Mouse (Mus musculus) intestine, postnatal 0 days (tissue): ENCODE data around the gene Golph3. TPM values are rescaled to one million over a fixed set of nuclear protein-coding genes. Genes with fewer than 3 reads are reported as not detected.

Source experiments
- ATAC-seq: fragments of 200-750 bp; cut with Nextera tagmentation; 2 replicates; pipeline ENCODE4 v1.8.0; 2017; ENCODE audit warnings: mild to moderate bottlenecking, moderate TSS enrichment, moderate library complexity
- H3K27ac ChIP-seq: fragments of 300-500 bp; sonication (generic); 2 replicates; pipeline ENCODE4 v1.5.1; 2014; ENCODE audit warnings: mild to moderate bottlenecking, low read depth, low read length, moderate library complexity
- H3K27me3 ChIP-seq: fragments of 300-500 bp; sonication (generic); replicated peaks from 2 replicates; pipeline ENCODE4 v1.6.1; 2014; ENCODE audit warnings: low read length, mixed read lengths; ENCODE audit not compliant: control insufficient read depth, insufficient read depth
- H3K36me3 ChIP-seq: fragments of 300-500 bp; sonication (generic); 2 replicates; pipeline ENCODE4 v1.6.1; 2014; ENCODE audit warnings: mild to moderate bottlenecking, moderate library complexity; ENCODE audit not compliant: control insufficient read depth, insufficient read depth
- H3K4me1 ChIP-seq: fragments of 300-500 bp; sonication (generic); replicated peaks from 2 replicates; pipeline ENCODE4 v1.6.1; 2014; ENCODE audit warnings: antibody characterized with exemption, low read length, mixed read lengths; ENCODE audit not compliant: control insufficient read depth, insufficient read depth
- H3K4me2 ChIP-seq: fragments of 300-500 bp; sonication (generic); replicated peaks from 2 replicates; pipeline ENCODE4 v1.6.1; 2014; ENCODE audit warnings: low read depth, mild to moderate bottlenecking, moderate library complexity
- H3K4me3 ChIP-seq: fragments of 300-500 bp; sonication (generic); 2 replicates; pipeline ENCODE4 v1.5.1; 2014; ENCODE audit warnings: low read depth, low read length
- H3K9ac ChIP-seq: fragments of 300-500 bp; sonication (generic); 2 replicates; pipeline ENCODE4 v1.6.1; 2014; ENCODE audit warnings: mild to moderate bottlenecking, low read depth, low read length
- H3K9me3 ChIP-seq: fragments of 300-500 bp; sonication (generic); 2 replicates; pipeline ENCODE4 v1.6.1; 2016; ENCODE audit warnings: mixed run types; ENCODE audit not compliant: control insufficient read depth
- CTCF ChIP-seq: sonication (generic); IDR thresholded peaks from 2 replicates; pipeline ENCODE4 v1.5.1; 2016; ENCODE audit warnings: low read depth, mild to moderate bottlenecking, control low read depth, antibody characterized with exemption, moderate library complexity
- WGBS: fragments of 180-500 bp; shearing (Covaris S2); extraction: QIAGEN DNeasy Blood & Tissue Kit; methylation state at CpG from one replicate; pipeline ENCODE4 v1.1.7; 2014; 5-methylcytosine and 5-hydroxymethylcytosine counted together
- polyA plus RNA-seq: library from polyadenylated mRNA; unstranded; fragments of >200 nt; fragmentation: Nextera tagmentation; extraction: Ambion mirVana; gene quantifications from 2 replicates; pipeline ENCODE4 v1.2.1, GENCODE M21; 2015

Gene Golph3
- polyA plus RNA-seq, 1 experiment from 2014 or later = 70.0 TPM

- no peak for TF ChIP-seq CTCF
- H3K4me2 ChIP-seq = no peak overlapping the region
- WGBS = 5% methylated on average over 1 of the region's 1 CpGs
- H3K27me3 ChIP-seq = no peaks in the 10 kb centered on the region
- H3K4me3 ChIP-seq = no peak overlapping the region
- no peaks in the 10 kb centered on the region for H3K36me3 ChIP-seq
- H3K9ac ChIP-seq = no peak overlapping the region
- H3K9me3 ChIP-seq = no peaks in the 10 kb centered on the region
- H3K27ac ChIP-seq = no peak overlapping the region
- 0 out of 2 replicates have a peak, but pooled peaks have one; percentile 47 for ATAC-seq
- no peaks in the 10 kb centered on the region for H3K4me1 ChIP-seq
Measured at GRCm38 (mm10) chr15:12313255-12313654, 8.0 kb upstream of the Golph3 start.

DNA sequence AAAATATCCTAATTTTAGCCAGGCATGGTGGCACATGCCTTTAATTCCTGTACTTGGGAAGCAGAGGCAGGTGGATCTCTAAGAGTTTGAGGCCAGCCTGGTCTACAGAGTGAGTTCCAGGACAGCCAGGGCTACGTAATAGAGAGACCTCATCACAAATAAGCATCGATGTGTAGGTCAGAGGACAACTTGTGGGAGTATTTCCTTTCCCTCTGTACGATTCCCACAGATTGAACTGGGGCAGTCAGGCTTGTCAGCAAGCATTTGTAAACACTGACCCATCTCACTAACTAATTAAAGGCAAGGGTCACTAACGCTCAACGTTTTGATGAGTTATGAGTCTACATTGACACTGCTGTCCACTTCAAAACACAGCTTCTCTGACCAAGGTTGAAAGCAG lies 6.7 kb upstream of the Golph3 start:
- TF ChIP-seq CTCF = no peak
- H3K9me3 ChIP-seq = no peaks in the 10 kb centered on the region
- no peak overlapping the region for H3K4me2 ChIP-seq
- H3K9ac ChIP-seq = no peak overlapping the region
- H3K4me3 ChIP-seq = no peak overlapping the region
- no peak for ATAC-seq
- 75% methylated on average over 5 of the region's 5 CpGs for WGBS
- H3K27ac ChIP-seq = no peak overlapping the region
- H3K36me3 ChIP-seq = no peaks in the 10 kb centered on the region
- no peaks in the 10 kb centered on the region for H3K27me3 ChIP-seq
- no peaks in the 10 kb centered on the region for H3K4me1 ChIP-seq

- H3K27ac ChIP-seq = no peak overlapping the region
- no peaks in the 10 kb centered on the region for H3K36me3 ChIP-seq
- no peak overlapping the region for H3K4me2 ChIP-seq
- ATAC-seq = no peak
- 0 out of 2 replicates have a peak, but pooled peaks cover 3% of the 10 kb centered on the region for H3K4me1 ChIP-seq
- no peak overlapping the region for H3K9ac ChIP-seq
- no peak for TF ChIP-seq CTCF
- H3K27me3 ChIP-seq = no peaks in the 10 kb centered on the region
- no peak overlapping the region for H3K4me3 ChIP-seq
- H3K9me3 ChIP-seq = no peaks in the 10 kb centered on the region
- WGBS = 60% methylated on average over 2 of the region's 2 CpGs
Measured at GRCm38 (mm10) chr15:12315996-12316395, 5.3 kb upstream of the Golph3 start.

DNA sequence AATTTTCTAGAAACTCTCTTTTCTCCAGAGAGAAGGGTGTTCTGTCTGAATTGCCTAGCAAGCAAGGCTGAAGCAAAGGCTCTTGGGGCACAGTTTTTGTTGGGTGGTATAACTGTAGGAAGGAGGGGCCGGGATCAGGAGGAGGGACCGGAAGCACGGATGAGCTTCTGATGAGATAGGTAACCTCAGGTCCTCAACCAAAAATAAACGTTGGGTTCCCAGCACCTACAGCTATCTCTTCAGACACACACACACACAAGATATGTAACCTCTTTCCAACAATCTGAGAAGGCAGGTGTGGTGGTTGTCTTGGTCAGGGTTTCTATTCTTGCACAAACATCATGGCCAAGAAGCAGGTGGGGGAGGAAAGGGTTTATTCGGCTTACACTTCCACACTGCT lies 4.0 kb upstream of the Golph3 start:
- no peaks in the 10 kb centered on the region for H3K9me3 ChIP-seq
- no peak overlapping the region for H3K4me3 ChIP-seq
- H3K27me3 ChIP-seq = no peaks in the 10 kb centered on the region
- no peak overlapping the region for H3K9ac ChIP-seq
- 0 out of 2 replicates have a peak, but pooled peaks cover 3% of the 10 kb centered on the region for H3K4me1 ChIP-seq
- ATAC-seq = no peak
- no peaks in the 10 kb centered on the region for H3K36me3 ChIP-seq
- no peak for TF ChIP-seq CTCF
- H3K4me2 ChIP-seq = no peak overlapping the region
- WGBS = 82% methylated on average over 5 of the region's 5 CpGs
- no peak overlapping the region for H3K27ac ChIP-seq

- no peak for ATAC-seq
- H3K9ac ChIP-seq = no peak overlapping the region
- no peak overlapping the region for H3K27ac ChIP-seq
- 0 out of 2 replicates have a peak, but pooled peaks cover 3% of the 10 kb centered on the region for H3K4me1 ChIP-seq
- H3K9me3 ChIP-seq = no peaks in the 10 kb centered on the region
- no peak overlapping the region for H3K4me2 ChIP-seq
- WGBS = 84% methylated on average over 8 of the region's 8 CpGs
- no peaks in the 10 kb centered on the region for H3K27me3 ChIP-seq
- H3K36me3 ChIP-seq = no peaks in the 10 kb centered on the region
- H3K4me3 ChIP-seq = no peak overlapping the region
- no peak for TF ChIP-seq CTCF
Measured at GRCm38 (mm10) chr15:12318451-12318850, 2.8 kb upstream of the Golph3 start.

DNA sequence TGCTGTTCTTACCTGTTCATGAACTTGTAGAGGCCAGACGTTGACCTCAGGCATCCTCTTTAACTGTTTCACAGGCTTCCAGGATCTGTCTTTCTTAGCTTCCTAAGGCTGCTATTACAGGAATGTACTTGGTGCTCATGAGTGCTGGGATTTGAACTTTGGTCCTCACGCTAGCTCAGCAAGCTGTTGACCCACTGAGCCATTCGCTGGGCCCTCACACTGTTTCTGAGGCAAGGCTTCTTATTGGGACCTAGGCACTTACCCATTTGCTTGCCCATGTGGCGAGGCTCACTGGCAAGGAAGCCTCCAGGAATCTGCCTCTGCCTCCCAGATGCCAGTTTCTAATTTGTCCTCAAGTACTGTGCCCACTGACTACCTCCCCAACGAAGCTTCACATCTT lies 1.4 kb upstream of the Golph3 start:
- H3K36me3 ChIP-seq = no peaks in the 10 kb centered on the region
- ATAC-seq = no peak
- no peak overlapping the region for H3K4me3 ChIP-seq
- WGBS = 40% methylated on average over 5 of the region's 5 CpGs
- no peak overlapping the region; the same call in 1 of the 2 replicates for H3K27ac ChIP-seq
- peaks cover 3% of the 10 kb centered on the region; the same call in 1 of the 2 replicates for H3K4me1 ChIP-seq
- H3K4me2 ChIP-seq = peak overlapping the region; percentile 85; the same call in 1 of the 2 replicates
- TF ChIP-seq CTCF = no peak
- no peaks in the 10 kb centered on the region for H3K27me3 ChIP-seq
- no peak overlapping the region for H3K9ac ChIP-seq
- no peaks in the 10 kb centered on the region for H3K9me3 ChIP-seq

DNA sequence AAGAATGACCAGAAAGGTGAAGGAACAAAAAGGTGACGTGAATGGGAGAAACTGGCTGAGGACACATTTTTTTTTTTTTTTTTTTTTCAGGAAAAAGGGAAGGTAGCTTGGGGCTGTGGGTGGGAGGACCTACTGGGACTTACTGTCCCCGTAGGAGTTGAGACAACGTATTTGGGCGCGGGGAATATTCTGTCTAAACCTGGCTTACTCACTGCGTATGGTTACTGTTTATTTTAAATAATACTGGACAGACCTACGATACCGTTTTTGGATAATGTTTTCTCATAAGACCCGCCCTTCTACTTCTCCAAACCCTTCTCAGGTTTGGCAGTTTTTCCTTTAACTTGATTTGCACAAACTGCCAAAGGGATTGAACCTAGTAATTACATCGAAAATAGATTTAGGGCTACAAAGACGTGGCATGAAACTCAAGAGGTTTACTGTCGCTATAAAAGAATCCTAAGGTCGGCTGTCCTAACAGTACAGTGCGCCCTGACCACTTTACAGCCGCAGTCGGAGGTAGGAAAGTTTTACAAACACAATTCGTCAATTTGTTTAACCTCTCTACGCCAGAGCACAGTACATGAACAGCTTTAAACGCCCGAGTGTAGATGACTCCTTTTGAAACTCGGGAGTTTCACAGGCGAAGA lies 684 bp upstream of the Golph3 start:
- Histone ChIP-seq H3K4me2 (peak overlapping the region; percentile 85), H3K9me3 (no peaks in the 10 kb centered on the region), H3K4me3 (peak overlapping the region; percentile 100), H3K9ac (peak overlapping the region; percentile 99), H3K36me3 (no peaks in the 10 kb centered on the region), H3K27me3 (no peaks in the 10 kb centered on the region), H3K4me1 (peaks cover 3% of the 10 kb centered on the region; the same call in 1 of the 2 replicates), H3K27ac (peak overlapping the region; percentile 97)
- TF ChIP-seq CTCF = no peak
- 2% methylated on average over 22 of the region's 22 CpGs for WGBS
- ATAC-seq = peak; percentile 26
